Mouse (Mus musculus) lung, postnatal 10 days (tissue): ENCODE measurements around the gene Tmem171.
A peak's percentile ranks its signal among the peaks of the same experiment; 100 is the strongest.

Experiments
- DNase-seq: peaks from one replicate; pipeline ENCODE4 v3.0.0; 2021

Tmem171 gene

DNA sequence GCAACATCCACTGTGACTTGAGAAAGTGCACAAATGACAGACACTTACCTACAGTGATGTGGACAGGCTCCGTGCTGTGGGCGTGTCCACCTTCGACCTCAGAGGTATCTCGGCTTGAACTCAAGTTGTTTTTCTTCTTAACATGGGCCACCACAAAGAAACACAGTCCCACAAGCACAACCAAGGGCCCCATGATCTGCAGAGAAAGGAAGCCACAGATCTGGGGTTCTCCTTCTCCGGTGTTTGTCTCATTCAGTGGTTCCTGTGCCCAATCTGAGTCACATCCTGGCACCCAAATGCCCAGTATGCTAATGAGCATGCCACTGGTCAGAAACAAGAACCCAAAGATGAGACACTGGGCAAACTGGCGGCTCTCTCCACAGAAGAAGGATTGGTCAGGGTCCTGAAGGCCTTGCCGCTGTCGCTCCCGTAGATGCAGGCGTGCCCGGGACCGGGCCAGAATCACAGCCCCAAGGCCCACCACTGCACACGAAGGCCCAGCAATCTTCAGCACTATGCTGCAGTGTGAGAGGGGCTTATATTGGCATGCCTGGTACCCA, 2.6 kb downstream of the Tmem171 start:
- no peak for DNase-seq

DNA sequence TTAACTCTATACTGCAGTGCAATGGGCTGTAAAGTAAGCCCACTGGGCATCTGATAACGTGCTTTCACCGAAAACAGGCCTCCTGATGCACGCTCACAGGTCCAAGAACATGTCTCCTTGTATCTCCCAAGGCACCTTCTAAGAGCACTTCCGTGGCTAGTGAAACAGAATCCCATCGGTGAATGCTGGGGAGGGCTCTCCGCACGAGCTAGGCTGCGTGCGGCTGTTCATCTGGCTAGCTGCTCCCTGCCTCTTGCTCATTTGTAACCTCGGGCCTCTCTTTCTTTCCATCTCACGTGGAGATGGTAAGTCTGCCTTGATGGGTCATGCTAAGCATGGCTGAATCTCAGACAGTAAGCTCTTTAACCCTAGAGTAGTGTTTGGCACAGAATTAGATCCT, 3.7 kb downstream of the Tmem171 start:
- DNase-seq, result no peak

DNA sequence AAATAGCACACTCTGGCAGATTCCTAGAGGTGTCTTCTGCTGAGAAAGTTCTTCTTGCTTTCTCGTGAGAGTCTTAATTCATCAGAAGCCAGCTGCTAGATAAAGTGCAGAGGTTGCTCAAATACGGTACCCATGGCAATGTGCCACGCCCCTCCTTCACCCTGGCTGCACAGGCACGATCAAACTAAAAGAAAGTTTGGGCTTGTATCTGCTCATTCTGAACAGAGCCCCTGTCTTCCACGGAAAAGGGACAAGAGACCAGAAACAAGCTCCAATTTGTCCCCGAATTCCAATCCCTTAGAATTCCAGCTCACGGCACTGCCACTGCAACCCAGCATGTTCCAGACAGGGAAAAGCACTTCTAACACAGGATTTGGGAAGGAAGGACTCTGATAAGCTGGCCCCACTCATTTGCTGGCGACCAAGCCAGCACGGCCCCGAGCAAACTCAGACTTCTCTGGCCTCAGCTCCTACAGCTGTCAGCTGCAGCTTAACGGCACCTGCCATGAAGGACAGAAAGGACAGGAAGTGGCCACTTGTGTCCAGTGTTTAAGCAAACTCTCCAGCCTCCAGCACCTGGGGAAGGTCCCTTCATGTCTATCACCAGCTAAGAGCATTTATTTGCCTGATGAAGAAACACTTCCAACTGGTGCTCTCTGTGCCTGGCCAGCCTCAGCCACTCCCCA, 4.9 kb downstream of the Tmem171 start:
- peak; percentile 62 for DNase-seq

DNA sequence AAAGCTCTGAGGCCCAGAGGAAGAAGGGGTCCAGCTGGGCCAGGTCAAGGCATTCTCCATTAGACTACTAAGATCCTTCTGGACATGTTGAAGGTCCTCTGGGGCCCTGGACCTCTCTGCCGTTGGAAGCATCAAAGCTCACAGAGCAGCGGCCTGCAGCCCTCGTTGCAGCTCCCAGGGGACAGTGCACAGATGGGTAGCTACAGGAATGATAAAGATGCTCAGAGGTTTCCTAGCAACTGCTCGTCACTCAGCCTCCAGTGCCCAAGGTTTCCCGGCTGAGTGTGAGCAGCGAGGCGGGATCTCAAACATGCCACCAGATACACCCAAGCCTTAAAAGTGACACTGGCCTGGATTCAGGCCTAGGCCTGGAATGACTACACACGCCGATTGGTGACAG, 6.7 kb downstream of the Tmem171 start:
- DNase-seq, result no peak

DNA sequence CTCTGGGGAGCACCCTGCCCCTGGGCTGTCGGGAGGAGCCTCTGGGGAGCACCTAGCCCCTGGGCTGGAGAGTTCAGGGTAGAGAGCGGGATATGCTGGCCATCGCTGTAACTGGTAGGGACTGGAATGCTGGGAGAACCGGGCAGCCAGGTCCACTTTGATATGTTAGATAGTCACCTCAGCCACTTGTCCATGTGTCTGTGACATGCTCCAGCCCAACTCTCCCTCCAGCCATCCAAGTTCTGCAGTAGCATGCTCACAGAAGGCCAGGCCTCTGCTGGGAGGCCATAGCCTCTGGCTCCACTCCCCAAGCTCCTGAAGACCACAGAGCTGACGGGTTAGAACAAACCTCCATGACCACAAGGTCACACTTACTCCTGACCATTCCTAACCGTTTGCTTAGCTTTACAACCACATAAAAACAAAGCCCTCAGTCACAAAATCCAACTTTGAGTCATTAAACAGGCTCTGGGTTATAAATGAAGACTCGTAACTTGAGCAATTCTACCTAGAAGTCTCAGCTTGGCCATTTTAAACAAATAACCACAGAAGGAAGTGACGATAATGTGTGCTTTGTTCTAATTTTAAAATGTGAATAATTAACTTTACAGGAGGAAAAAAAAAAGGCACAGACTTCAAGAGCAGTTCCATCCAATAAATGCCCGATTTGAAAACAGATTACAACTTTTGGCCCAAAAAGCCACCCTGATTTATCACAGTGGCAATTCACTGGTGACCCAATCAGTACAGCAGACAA, 10.3 kb downstream of the Tmem171 start:
- DNase-seq, result no peak

DNA sequence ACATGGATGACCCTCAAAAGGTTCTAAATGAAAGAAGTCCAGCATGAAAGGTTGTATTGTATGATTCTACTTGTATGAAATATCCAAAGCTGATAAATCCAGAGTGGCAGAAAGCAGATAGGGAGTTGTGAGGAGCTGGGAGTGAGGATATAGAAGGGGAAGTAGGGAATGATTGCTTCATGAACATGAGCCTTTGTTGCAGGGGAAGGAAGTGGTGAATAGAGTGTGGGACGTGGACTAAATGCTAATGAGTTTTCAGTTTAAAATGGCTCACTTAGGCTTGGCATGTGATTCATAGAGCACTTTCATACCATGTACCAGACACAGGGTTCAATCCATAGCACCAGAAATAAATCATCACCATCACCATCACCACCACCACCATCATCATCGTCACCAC, 11.2 kb downstream of the Tmem171 start:
- no peak for DNase-seq

DNA sequence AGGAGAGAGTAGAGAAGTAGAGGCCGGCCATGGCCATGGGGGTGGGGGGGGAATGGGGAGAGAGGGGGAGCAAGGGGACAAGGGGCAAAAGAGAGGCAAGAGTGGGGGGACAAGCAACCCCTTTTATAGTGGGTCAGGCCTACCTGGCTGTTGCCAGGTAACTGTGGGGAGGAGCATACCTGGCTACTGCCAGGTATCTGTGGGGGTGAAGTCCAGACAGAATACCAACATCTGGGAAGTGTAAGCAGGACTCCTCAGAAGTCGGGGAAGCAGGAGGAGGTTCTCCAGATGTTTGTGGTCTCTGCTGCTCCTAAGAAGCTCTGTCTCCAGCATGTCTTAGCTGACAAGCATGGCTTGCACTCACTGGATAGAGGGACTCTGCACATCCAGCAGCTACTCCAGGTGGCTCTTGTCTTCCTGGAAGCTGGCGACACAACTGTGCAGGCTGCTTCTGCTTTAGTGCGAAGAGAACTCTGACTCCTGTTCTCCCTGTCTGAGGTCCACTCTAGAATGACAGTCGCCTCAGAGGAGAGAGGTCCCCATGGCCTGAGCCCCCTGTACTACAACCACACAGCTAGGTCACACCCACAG, 14.1 kb downstream of the Tmem171 start:
- DNase-seq, result no peak

DNA sequence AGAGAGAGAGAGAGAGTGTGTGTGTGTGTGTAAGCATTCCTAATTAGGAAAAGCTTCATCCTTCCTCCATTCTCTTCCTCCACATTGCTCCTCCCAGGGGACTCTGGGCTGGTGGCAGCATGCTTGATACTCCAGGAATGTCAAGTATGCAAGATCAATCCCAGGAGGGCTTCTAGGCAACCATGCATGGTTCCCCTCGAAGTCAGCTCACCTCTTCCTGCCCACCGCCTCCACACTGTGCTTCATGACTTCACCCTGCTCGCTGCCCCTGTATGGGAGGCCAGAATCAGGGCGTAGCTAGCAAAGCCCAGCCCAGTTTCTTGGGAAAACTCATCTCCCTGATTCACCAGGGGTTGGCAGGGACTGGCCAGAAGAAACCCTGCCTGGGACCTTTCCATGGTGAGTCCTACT, 15.0 kb downstream of the Tmem171 start:
- DNase-seq, result no peak

DNA sequence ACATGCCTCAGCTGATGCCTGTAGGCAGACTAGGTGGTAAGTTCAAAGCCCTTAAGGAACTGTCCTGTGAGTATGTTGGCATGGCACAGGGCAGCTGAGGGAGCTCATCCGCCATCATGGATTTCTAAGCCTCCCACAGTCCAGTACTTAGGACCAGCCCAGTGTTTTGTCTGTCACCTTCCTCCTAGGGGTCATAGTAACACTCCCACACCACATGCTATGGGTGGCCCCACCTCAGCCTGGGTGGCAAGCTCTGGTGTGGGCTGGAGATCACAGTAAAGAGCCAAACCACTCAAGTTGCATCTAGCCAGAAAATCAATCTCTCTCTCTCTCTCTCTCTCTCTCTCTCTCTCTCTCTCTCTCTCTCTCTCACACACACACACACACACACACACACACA, 15.4 kb downstream of the Tmem171 start:
- DNase-seq, result no peak

DNA sequence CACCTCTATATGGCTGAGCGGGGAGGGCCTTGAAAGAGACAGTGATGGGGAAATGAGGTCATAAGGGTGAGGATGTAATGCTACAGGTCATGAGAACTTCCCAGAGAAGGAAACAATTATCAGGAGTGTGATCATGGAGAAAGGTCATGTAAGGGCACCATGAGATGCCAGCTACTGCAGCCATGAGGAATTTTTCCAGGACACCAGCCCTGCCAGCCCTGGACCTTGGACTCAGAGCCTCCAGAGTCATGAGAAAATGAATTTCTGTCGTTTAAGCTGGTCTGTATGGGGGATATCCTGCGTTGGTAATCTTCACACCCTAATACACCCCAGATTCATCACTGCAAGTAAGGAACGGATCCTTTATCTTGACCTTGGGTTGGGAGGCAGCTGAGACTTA, 20.7 kb downstream of the Tmem171 start:
- no peak for DNase-seq

DNA sequence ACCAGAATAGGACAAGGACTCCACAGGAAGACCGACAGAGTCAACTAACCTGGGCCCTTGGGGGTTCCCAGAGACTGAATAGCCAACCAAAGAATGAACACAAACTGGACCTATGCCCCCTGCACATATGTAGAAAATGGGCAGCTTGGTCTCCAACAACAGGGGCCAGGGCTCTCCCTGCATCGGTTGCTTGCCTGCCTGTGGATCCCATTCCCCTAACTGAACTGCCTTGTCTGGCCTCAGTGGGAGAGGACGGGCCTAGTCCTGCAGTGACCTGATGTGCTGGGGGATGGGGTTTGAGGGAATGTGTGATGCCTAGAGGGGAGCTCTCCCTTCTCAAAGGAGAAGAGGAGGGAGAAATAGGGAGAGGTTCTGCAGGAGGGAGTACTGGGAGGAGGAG, 25.3 kb downstream of the Tmem171 start:
- no peak for DNase-seq

DNA sequence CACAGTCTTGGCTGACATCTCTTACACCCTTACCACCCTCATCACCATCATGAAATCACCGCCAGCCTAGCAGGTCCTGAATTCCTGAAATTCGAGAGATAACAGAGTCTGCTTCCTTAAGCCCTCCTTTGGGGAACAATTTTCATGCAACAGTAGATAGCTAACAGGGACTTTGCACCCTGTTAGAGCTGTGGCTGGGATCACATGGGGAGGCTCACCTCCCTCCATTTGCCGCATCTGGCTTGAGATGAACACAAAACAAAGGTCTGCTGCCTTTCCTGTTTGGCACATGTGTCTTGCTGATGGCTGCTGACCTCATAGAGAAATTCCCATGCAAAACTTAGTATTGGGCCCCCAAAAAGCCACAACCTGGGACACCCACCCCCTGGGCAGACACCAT, 27.3 kb downstream of the Tmem171 start:
- no peak for DNase-seq

DNA sequence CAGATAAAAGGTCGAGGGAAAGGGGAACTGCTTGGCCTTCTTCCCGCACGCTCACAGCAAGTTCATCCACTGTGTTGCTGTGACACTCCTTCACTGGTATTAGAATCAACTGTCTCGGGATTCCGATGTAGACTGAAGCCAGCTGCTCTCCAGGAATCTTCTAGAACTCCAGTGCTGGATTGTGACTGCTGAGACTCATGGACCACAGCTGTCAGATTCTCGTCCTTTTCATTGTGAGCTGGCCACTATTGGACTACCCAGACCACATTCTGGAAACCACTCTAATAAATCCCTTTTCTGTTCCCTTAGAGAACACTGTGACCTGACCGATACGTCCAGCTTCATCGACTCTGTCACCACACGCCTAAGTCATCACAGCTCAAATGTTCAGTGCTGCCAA, 29.4 kb downstream of the Tmem171 start:
- DNase-seq, result peak; percentile 67

DNA sequence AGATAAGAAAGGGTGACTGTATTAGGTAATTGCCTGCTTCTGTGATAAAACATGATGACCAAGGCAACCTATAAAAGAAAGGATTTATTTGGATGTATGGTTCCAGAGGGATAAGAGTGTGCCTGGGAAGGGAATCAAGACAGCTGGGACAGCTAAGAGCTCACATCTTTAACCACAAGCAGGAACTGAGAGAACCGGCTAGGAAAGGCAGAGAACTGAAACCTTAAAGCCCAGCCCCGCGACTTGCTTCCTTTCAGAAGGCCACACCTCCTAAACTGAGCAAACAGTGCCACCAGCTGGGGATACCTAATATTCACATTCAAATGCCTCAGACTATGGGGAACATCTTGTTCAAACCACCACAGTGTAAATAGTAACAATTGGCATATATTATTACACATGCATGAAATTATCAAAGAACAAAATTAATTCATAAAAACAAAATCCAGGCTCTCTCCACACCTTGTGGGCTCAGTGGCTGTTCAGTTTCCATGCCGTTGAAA, 32.4 kb downstream of the Tmem171 start:
- DNase-seq, result no peak

DNA sequence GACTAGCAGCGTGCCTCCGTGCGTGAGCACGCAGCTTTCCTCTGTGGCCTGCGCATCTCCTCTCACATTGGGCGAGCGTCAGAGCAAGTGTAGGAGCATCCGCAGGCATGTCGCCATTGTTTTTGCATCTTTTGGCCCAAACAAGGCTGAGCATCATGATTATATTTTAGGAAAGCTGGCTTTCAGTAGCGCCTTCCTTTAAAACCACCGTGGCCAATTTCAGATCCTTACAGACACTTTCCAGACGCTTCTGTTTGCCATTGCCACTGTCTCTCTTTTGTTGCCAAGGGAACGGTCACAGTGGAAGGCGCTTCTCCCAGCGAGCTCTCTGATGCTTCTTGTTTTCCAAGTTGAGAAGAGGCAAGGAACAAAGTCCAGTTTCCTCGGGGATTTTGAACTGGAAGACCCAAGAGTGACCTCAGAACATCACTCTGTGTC, 38.6 kb downstream of the Tmem171 start:
- no peak for DNase-seq

DNA sequence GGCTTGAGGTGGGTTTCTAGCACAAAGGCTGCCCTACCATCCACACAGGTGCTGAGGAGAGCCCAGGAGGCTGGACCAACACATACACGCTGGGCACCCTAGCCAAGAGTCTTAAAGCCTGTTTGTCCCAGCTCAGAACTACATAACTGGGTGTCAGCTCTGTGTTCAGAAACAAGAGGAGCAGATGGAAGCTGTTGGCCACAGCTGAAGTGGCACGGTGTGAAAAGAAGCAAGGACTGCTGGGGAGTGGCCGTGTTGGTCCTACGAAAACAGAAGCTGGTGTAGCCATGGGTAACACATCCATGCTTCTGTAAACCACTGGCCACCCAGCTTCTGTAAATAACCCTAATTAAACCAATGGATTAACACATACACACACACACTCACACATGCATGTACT, 39.3 kb downstream of the Tmem171 start:
- DNase-seq, result peak; percentile 63

DNA sequence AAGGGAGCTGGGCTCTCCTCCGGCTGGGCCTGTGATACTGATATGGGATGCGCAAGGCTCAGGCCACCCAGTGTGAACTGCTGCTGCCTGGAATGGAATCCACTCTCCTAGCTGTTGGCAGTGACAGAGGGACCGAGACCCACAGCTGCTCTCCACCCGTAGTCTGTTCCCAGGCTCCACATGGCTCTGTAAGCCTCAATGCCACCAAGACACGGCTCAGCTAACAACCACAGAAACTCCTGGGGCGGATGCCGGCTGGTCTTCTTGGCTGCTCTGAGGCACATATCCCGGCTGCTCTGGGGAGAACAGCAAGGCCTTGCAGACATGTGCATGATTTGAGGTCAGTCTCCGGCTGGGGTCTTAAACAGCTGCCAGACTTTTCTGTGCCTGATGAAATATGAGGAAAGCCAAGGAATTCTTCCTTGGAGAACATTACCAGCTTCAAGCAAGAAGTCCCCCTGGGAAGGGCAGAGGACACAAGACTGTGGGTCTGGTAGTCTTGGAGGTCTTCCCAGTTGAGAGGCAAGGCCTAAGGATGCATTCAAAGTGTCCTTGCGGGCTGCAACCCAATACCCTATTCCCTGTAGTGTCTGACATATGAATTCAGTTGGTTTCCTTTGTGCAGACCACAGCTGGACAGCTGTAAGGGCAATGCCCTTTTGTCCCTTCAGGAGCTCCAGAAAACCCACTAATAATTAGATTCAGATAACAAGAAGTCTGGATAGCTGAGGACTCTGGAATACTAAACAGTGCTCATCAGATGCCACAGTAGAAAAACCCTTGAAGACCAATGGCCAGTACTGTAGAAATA, 40.3 kb downstream of the Tmem171 start:
- DNase-seq, result peak; percentile 76

DNA sequence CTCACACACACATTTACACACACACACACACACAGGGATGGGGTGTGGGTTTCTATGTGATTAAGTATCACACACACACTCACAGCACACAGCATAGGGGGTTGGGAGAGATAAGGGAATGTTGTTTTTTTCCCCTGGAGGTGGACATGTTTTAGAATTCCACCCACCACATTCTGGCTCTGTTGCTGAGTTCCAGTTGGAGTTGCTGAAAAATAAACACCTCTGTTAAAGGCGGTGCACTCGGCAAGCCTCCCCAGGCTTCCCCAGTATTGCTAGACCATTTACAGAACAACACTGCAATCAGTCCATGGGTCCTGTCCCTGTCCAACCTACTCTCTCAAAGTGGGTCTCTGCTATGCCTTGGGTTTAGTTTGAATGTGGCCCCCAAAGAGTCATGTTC, 42.4 kb downstream of the Tmem171 start:
- DNase-seq, result no peak

DNA sequence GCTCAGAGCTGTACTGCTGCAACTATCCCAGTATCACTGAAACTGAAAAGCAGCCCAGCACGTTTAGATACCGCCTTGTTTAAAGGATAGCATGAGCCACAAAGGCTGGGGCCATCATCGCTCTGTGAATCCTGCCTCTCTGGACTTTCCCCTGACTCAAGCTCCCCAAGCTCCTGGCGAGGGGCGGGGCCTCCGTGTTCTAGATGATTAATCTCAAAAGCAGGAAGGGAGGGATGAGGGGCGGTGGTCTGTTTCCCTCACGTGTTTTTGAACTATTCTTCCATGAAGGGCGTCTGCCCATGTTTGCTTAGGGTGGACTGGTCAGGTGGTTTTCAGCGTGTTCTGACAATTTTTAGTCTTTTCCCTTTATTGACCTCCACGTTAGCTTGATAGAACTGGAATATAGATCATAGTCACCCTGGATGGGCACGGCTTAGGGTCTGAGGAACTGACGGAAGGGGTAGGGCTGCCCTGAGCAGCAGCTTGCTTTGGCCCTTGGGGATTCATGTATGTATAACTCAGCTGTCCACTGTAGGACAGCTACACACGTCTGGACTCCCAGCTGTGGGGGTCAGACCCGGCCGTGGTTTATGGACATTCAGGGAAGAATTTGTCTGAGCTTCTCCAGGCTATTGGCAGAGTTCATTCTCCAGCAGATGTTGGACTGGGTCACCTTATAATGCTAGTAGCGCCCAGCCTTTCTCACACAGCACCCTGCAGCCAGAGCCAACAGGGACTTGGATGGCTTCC, 43.2 kb downstream of the Tmem171 start:
- DNase-seq, result peak; percentile 29

DNA sequence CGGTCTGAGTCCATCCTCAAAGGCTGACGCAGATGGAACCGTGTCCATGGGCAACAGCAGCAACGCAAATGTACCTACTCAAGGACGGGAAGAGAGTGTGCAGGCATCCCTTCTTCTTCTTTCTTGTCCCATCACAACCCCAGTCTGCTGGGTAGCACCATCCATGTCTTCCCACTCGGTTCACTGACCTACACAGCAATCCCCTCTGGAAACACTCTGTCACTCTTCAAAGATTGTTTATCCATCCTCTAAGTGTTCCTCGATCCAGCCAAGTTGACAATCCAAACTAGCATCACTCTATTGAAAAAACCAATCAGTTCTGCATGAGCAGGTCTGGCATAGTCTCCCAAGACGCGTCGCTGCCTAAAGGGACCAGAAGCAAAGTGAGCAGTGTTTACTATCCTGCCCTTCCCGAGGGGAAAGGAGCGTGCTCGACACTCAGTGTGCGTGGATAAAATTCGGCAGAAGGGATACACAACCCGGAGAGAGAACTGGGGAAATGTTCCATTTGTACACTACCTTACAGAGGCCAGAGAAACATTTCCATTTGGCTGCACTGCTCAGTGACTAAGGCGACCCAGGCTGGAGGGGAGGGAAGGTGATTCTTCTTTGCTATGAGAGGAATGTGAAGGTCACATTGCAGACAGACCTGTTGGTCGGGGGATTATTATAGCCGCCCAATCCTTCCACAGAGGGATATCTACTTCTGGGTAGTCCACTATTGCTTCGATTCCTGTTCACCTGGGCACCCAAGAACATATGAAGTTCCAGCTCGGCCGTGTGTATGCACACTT, 46.7 kb downstream of the Tmem171 start:
- peak; percentile 32 for DNase-seq

DNA sequence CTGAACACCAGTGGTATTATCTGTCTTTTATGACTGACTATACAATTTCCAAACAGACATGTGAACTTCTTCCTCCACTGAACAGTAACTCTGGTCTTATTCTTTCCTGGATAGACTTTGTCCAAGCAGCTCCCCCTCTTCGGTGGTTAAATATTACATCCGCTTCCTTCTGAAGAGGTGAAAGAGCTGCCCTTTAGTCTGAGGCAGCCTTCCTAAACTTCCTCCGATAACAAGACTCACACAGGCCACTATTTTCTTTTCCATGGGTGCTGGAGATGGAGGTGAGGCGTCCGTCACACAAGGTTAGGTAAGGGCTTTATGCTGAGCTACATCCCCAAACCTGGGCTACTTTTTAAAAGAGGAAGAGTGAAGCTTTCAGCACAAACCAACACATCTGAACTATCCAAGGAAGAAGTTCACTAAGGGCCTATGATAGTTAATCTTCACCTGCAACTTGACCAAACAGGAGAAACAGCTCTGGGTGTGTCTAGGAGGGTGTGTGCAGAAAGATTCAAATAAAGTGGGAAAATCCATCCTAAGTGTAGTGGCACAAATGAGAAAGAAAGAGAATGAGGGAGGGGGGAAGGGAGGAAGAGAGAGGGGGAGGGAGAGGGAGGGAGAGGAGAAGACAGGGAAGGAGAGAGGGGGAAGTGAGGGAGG, 56.0 kb downstream of the Tmem171 start:
- DNase-seq, result no peak
